Mouse (Mus musculus) megakaryocyte, embryonic 14.5 days (primary cell): ENCODE data around the gene Sppl3.

ENCODE experiments used
- FLI1 ChIP-seq: IDR thresholded peaks from 2 replicates; pipeline ENCODE4 v1.6.1; 2012; ENCODE audit warnings: low read length, inconsistent platforms, mixed read lengths
- GATA1 ChIP-seq: IDR thresholded peaks from 3 replicates; pipeline ENCODE4 v1.6.1; 2012; ENCODE audit warnings: mixed read lengths, low read length, inconsistent platforms, borderline replicate concordance

- TF ChIP-seq GATA1 (no peak), FLI1 (no peak)
Observed at GRCm38 (mm10) chr5:115029509-115029908, 18.6 kb downstream of the Sppl3 start.
